Mouse (Mus musculus) heart, postnatal 36 days (tissue): ENCODE measurements around the gene Arpc1b. TPM values are rescaled to one million over a fixed set of nuclear protein-coding genes. Genes with fewer than 3 reads are reported as not detected.
"Not testable (repeated sequence)": the region's sequence is repeated elsewhere in the genome, so short reads cannot be mapped to it uniquely, and the experiment has no call there.

ENCODE experiments used
- DNase-seq, 2 experiments: peaks; one replicate each; pipeline ENCODE4 v3.0.0; 2021 to 2022
- intact Hi-C: fragments of 180-260 bp; cut with DNase I; formaldehyde crosslinking; loops from one replicate; pipeline ENCODE4 v1.15.1; 2025
- total RNA-seq, 2 experiments: library from RNA; stranded (reverse); gene quantifications; 2 replicates each; pipeline ENCODE4 v1.2.3; 2021

The Arpc1b gene
- 10 to 100 TPM; 71.7 to 84.7 TPM for total RNA-seq

DNA sequence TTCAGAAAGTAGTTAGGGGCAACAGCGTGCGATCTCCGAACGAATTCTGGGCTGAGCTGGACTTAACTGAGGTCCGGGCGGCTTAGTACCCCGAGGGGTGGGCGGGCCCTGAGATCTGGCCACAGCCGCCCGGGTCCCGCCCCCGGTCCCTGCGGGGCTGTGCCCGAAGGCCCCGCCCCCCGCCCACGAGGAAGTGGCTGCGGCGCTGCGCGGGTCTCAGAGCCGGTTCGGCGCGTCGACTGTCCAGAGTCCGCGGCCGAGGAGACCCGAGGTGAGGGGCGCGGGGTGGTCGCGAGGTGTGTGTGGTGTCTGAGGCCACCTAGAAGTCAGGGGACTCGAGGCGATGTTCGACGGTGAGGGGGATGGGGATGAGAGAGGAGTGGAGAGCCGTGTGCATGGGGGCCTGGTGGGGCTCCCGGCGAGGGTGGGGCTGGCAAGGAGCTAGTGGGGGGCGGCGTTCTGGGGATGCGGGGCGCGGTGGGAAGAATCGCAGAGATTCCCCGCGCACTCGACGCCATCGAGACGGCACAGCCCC lies at the start of gene Arpc1b:
Gene Arpc1b (plus strand): TSS at position 145 of the 535 bp plus-strand sequence.
- intact Hi-C loops = loop anchor here (5.0 kb wide), 1 partner anchor 42 kb away; no protein-coding TSS in a partner anchor
- peak; percentile 77 to 83 for DNase-seq

DNA sequence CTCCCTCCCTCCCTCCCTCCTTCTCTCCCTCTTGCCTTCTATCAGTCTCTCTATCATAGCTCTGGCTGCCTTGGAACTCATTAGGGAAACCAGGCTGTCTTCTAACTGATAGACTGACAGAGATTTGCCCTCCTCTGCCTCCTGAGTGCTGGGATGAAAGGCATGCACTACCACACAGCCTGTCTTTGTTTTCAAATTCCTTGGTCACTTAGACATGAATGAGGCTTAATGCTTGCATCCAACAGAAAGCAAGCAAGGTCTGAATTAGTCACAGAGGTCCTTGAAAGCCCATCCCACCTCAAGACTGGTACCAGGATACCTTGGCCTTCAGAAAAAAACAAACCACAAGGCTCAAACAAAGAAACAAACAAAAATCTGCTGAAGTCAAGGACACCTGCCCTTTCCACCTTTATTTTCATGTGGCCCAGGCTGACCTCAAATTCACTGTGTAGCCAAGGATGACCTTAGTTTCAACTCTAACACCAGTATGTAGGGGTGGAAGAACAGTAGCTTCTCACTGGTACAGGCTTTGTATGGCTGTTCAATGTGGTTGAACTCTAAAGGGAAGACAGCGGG lies 49.2 kb upstream of the Arpc1b start:
- intact Hi-C loops = loop anchor here (5.0 kb wide), 2 partner anchors 48 to 183 kb away; no protein-coding TSS in a partner anchor
- DNase-seq = no peak

DNA sequence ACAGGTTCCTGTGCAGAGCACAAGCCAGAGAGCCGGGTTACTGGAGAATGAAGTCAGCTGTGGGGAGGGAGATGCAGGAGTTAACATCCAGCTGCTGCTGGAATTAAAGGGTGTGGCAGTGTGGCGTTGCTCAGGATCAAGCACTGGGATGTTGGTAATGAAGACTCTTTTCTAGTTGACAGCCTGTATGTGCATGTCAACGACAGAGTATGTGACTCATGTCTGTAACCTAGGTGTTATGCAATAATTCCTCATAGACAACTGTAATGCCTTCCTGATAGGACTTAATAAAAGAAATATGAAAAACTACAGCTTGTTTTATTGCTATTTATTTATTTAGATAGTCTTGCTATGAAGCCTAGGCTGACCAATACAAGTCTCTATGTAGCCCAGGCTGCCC lies 45.2 kb upstream of the Arpc1b start:
- intact Hi-C loops = loop anchor here (5.0 kb wide), 2 partner anchors 52 to 187 kb away; no protein-coding TSS in a partner anchor
- DNase-seq = no peak

DNA sequence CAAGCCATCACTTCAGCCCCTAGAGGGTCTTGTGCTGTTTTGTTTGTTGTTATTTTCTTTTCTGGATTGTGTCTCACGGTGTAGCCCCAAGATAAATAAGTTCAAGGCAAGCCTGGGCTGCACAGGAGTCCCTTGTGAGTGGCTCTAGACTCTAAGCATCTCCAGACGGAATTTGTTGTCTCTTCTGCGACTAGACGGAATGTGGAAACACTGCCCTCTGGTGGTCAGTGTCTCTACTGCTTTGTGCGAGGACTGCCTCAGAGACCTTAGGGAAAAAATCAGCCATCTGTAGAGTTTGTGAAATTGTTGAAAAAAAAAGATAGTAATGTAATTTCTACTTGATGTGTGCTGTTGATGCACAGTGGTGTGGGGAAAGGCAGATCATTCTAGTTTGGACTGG lies 44.3 kb upstream of the Arpc1b start:
- peak; percentile 65 to 80 for DNase-seq
- intact Hi-C loops = loop anchor here (5.0 kb wide), 4 partner anchors 43 to 187 kb away; partner anchors contain the start of gene Arpc1b

DNA sequence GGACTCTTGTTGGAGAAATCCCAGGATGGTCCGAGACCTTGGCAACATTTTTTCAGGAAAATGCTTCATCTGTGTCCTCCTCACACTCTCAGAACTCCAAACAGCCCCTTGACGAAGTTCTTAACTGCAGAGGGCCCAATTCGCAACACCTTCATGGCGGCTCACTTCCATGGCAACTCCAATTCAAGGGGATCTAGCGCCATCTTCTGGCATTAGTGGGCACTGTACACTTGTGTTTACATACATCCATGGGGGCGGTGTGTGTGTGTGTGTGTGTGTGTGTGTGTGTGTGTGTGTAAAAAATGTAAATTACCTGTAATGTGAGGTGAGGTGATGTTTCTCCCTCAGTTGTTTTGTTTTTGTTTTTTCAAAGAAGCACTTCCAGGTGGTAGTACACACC lies 42.7 kb upstream of the Arpc1b start:
- no peak for DNase-seq
- intact Hi-C loops = loop anchor here (5.0 kb wide), 2 partner anchors 41 to 74 kb away; partner anchors contain the start of gene Arpc1b

DNA sequence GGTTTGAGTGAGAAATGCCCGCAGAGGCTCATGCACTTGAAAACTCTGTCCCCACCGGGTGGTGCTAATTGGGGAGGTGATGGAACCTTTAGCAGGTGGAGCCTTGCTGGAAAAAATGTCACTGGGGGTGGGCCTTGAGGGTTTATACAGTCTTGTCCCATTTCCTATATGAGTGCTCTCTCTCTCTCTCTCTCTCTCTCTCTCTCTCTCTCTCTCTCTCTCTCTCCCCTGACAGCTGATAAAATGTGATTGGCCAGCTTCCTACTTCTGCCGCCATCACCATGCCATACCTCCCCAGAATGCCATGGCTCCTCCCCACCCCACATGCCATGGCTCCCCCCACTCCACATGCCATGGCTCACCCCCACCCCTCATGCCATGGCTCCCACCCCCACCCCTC lies 38.9 kb upstream of the Arpc1b start:
- DNase-seq = no peak
- intact Hi-C loops = no loop called here

DNA sequence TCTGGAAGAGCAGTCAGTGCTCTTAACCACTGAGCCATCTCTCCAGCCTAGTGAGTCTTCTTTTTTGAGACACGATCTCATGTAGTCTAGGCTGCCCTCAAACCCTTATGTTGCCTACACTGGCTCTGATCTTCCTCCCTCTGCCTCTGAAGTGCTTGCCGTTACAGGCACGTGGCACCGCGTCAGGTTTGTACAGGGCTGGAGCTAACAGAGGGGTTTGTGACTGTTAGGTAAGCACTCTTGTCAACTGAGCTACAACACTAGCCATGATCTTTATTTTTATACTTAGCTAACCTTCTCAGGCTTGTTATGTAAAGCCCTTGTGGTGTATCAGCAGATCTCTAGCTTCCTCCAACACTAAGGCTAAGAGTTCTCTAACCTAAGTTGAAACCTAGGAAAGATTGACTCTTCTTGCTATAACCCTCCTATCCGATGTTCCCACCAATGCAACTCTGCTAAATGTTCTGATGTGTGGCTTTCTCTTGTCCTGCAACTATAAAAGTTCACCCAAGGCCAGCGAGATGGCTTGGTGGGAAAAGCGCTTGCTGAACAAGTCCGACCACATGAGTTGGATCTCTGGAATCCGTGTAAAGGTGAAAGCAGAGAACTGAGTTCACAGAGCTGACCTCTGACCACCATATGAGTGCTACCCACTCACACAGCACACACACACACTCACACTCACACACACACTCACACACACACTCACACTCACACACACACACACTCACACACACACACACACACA lies 32.0 kb upstream of the Arpc1b start:
- intact Hi-C loops = no loop called here
- no peak for DNase-seq

DNA sequence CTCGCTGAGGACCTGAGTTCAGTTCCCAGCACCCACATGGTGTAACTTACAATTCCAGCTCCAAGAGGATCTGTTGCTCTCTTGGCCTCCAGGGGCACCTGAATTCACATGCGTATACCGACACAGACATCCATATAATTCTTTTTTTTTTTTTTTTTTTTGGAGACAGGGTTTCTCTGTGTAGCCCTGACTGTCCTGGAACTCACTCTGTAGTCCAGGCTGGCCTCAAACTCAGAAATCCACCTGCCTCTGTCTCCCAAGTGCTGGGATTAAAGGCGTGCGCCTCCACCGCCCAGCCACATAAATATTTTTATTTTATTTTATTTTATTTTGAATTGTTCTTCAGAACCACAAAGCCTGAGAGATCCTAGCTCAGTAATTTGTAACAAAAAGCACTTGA lies 30.8 kb upstream of the Arpc1b start:
- DNase-seq, intact Hi-C loops: not testable (repeated sequence)

DNA sequence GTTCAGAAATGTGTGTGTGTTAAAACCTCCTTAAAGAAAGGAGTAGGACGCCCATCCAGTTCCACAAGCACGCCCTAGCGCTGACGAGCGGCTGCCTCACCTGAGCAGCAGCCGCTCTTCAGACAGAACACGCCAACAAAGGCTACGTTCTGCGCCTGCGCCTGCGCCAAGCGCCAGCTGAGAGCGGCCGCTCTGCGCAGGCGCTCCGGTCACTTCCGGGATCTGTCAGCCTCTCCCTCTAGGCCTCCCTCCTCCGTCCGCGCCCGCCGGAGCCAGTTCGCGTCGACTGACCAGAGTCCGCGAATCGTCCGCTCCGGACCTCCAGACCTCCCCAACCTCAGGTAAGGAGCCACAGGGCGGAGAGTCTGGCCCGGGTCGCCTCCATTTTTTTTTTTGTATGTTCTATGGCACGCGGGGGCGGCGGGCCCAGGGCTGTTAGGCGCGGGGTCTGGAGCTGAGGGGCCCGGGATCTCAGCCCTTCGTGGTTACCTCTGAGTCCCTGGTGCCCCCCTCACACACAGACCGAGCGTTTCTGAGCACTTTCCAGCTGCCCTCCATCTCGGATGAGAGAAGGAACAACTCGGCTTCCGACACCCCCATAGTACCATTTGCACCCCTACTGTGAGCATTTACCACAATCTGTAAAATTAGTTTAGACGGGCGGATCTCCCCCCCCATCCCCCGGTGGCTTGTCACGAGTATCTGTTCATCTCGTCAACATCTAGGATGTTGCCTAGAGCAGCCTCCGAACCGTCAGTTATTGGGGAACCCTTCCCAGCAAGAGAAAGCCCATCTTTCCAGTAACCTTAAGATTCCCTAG lies 30.2 kb upstream of the Arpc1b start, which contains the start of the genes Arpc1a and Kpna7:
Gene Arpc1a (plus strand): TSS at position 199 of the 820 bp plus-strand sequence.
Gene Kpna7 (minus strand): TSS at position 399 of the 820 bp plus-strand sequence.
- intact Hi-C loops = loop anchor here (2.0 kb wide), 1 partner anchor 29 kb away; no protein-coding TSS in a partner anchor
- DNase-seq = peak; percentile 91 to 94

DNA sequence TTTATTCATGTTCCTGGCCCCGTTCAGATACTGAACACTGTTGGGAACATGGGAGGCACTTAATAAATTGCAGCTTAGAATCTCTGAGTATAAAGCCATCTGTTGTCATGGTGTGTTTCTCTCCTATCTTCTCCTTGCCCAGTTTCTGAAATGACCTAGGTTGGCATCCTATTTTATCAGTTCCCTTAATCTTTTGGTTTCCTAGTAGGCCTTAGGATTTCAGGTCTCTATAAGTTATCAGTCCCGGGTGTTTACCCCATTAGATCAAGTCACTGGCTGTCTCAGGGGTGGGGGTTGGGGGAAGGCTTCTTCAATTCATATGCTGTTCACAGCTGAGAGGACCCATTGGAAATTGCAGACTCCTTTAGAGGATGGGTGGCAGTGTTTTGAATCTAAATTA lies 29.2 kb upstream of the Arpc1b start:
- intact Hi-C loops = loop anchor here (2.0 kb wide), 1 partner anchor 28 kb away; no protein-coding TSS in a partner anchor
- no peak for DNase-seq

DNA sequence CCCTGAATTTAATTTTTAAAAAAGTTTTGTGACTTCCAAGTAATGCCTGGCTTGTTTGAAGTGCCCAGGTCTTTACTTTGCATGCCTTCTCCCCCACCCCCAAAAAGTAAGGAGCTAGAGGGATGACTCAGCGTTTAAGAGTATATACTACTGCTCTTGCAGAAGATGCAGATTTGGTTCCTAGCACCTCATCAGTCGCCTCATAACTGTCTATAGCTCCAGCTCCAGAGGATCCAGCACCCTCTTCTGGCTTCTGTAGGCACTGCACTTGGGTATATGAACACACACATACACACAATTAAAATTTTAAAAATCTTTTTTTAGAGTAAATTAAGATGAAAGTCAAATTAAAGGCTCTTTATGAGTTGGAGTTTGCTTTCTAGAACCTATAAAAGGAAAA lies 25.8 kb upstream of the Arpc1b start:
- no peak for DNase-seq
- intact Hi-C loops = no loop called here

DNA sequence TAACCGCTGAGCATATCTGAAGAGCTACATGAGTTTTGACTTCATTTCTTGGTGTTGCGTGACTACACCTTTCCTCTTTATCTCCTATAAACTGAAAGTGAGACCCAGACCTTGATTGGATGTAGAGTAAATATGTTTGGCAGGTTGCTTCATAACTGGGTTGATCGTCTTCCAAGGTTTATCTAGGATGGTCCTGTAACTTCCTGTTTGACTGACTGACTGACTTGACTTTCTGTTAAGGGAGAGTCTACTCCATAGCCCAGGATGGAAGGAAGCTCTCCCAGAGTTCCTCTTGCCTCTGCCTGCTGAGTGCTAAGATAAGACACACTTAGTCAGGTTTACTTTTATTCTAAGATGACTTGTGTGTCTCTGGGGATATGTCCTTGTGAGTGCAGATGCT lies 24.1 kb upstream of the Arpc1b start:
- intact Hi-C loops = no loop called here
- DNase-seq = no peak

DNA sequence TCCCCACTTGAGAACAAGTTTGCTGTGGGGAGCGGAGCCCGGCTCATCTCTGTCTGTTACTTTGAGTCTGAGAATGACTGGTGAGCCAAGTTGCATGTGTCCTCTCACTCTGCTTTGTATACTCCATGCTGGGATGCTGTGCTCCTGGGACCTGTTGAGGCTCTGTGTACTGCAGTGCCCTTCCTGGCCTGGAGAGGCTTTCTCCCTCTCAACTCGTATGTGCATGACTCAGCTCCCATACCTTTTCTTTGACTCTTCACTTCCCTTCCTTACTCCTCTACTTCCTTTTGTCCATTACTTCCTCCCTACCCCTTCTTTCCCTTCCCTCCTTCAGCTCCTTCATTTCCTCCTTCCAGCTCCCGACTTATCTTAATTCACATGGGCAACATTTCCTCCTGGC lies 17.8 kb upstream of the Arpc1b start:
- no peak for DNase-seq

DNA sequence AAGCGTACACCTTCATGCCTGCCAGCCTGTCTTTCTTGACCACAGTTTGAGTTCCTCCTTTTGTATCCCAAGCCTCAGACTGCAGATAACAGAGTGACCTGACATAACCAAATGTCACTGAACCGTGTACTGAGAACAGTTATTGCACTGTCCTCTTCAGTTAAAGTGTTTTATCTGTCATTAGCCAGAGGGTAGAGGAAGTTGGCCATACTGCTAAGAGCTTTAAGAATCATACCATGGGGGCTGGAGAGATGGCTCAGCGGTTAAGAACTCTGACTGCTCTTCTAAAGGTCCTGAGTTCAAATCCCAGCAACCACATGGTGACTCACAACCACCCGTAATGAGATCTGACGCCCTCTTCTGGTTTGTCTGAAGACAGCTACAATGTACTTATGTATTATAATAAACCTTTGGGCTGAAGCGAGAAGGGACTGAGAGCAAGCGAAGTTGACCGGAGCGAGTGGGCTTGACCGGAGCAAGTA lies 15.6 kb upstream of the Arpc1b start:
- intact Hi-C loops = no loop called here
- no peak for DNase-seq

More for the DNA sequence above, 17.8 kb upstream of the Arpc1b start:
- intact Hi-C loops = no loop called here

DNA sequence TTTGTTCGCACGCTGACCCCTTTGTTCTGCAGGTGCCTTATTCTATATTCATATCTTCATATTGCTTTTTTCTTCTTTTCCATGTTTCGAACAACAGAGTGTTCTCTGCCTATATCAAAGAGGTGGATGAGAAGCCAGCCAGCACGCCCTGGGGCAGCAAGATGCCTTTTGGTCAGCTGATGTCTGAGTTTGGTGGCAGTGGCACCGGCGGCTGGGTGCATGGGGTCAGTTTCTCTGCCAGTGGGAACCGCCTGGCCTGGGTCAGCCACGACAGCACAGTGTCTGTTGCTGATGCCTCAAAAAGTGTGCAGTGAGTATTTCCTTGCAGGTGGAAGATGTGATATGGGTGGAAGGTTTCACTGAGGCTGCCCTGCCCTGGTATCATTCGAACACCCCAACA lies 13.1 kb upstream of the Arpc1b start:
- intact Hi-C loops = no loop called here
- DNase-seq = no peak

DNA sequence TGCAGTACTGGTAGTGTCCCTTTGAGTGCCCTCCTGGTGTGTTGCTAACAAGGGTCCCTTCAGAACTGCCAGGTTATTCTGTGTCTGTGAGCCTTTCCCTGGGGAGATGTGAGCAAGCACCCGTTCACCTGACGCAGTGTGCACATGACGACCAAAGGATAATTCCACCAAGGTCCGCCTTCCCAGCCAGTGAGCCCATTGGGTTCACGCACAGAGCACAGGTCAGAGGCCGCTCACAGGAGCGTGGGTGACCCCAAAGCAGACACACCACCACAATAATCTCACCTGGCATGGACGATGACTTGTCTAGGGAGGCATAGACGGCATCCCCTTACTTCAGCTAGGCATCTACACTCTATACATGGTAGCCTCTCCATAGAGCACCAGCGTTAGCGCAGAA lies 12.6 kb upstream of the Arpc1b start:
- intact Hi-C loops, DNase-seq: not testable (repeated sequence)

DNA sequence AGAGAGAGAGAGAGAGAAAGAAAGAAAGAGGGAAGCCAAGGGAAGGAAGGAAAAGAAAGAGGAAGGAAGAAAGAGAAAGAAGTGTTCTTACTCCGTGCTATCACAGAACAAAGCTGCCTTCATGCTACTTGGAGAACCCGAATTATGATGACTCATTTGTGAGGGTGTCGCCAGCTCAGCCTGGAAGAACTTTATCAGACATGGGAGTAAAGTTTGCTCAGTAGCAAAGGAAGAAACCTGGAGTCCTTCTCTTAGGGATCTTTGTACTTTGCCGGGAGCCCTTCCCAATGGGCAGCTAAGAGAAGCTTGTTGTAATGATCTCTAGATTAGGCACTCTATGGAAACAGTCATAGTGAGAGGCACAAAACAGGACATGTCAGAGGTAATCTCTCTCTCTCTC lies 11.3 kb upstream of the Arpc1b start:
- DNase-seq = no peak

DNA sequence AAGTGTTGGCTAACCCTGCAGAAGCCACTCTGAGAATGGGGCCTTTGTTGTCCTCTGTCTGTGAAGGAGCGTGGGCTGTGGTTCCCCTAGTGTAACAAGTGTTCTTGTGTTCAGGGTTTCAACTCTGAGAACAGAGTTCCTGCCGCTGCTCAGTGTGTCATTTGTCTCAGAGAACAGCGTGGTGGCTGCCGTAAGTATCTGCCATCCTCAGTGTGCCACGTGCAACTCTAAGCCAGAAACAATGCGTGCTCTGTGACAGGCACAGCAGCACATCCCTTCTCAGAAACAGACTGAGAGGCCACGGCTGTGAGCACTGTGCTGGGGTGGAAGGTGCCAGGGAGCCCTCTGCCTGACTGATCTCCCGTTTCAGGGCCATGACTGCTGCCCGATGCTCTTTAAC lies 9.7 kb upstream of the Arpc1b start:
- intact Hi-C loops = no loop called here

More for the DNA sequence above, 11.3 kb upstream of the Arpc1b start:
- intact Hi-C loops = no loop called here

DNA sequence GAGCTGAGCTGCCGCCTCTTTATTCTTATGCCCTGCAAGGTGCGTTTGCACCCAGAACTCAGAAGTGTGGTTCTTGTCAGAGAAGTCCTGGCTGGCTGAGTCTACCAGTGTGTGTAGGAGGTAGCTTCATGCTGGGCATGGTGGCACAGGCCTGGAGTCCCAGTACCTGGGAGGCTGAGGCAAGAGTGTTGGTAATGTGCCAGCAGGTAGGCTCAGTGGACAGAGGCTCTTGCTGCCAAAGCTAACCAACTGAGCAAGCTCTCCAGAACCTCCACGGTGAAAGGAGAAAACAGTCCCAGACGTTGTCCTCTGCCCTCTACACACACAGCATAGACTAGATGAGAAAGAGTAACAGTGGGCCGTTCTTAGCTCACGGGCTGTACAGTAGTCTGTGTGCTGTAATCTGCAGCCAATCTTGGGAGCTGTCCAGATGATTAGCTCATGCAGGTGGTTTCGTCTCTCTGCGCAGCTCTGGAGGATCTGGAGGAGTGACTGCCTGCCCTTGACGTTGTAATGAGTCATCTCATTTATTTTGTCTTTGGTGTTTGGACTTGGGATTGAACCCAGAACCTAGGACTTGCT lies 8.2 kb upstream of the Arpc1b start:
- intact Hi-C loops = no loop called here
- no peak for DNase-seq

More for the DNA sequence above, 9.7 kb upstream of the Arpc1b start:
- DNase-seq = no peak

DNA sequence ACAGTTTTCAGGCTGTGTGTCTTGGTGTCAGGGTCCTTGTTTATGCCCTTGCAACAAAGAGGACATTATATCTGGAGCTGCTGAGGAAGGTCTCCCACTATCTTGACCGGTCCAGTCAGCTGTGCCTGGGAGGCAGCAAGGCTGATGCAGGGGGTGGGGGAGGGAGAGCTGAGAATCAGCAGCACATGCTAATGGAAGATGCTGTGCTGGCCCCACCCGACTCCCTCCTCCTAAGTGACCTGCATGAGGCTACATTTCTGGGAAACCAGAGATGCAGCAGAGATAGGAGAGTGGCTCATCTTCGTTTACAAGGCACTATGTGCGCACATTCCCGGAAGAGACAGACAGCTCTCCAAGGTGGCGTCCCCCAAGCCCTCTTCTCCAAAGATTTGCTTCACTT lies 3.6 kb upstream of the Arpc1b start:
- no peak for DNase-seq
- intact Hi-C loops = loop anchor here (5.0 kb wide), 1 partner anchor 38 kb away; no protein-coding TSS in a partner anchor
